Mouse (Mus musculus) embryonic facial prominence, embryonic 15.5 days (tissue): ENCODE results near the gene Itprip. TPM values are rescaled to one million over a fixed set of nuclear protein-coding genes. Genes with fewer than 3 reads are reported as not detected.

Source experiments
- ATAC-seq: fragments of 200-750 bp; cut with Nextera tagmentation; 2 replicates; pipeline ENCODE4 v1.8.0; 2017; ENCODE audit warnings: low read depth, moderate TSS enrichment; ENCODE audit not compliant: insufficient number of reproducible peaks, low FRiP score, low TSS enrichment
- H3K27ac ChIP-seq: fragments of 300-500 bp; sonication (generic); replicated peaks from 2 replicates; pipeline ENCODE4 v1.5.1; 2015; ENCODE audit warnings: mild to moderate bottlenecking, inconsistent platforms
- H3K27me3 ChIP-seq: fragments of 300-500 bp; sonication (generic); 2 replicates; pipeline ENCODE4 v1.6.1; 2015; ENCODE audit warnings: inconsistent platforms
- H3K36me3 ChIP-seq: fragments of 300-500 bp; sonication (generic); 2 replicates; pipeline ENCODE4 v1.6.1; 2015; ENCODE audit warnings: mild to moderate bottlenecking, inconsistent platforms
- H3K4me1 ChIP-seq: fragments of 300-500 bp; sonication (generic); 2 replicates; pipeline ENCODE4 v1.6.1; 2015; ENCODE audit warnings: inconsistent platforms
- H3K4me2 ChIP-seq: fragments of 300-500 bp; sonication (generic); replicated peaks from 2 replicates; pipeline ENCODE4 v1.6.1; 2015; ENCODE audit warnings: mild to moderate bottlenecking, inconsistent platforms
- H3K4me3 ChIP-seq: fragments of 300-500 bp; sonication (generic); replicated peaks from 2 replicates; pipeline ENCODE4 v1.5.1; 2015; ENCODE audit warnings: mild to moderate bottlenecking, inconsistent platforms
- H3K9ac ChIP-seq: fragments of 300-500 bp; sonication (generic); 2 replicates; pipeline ENCODE4 v1.6.1; 2015; ENCODE audit warnings: inconsistent platforms
- H3K9me3 ChIP-seq: fragments of 300-500 bp; sonication (generic); replicated peaks from 2 replicates; pipeline ENCODE4 v1.6.1; 2016; ENCODE audit warnings: inconsistent platforms
- WGBS: fragments of 180-500 bp; shearing (Covaris S2); methylation state at CpG from one replicate; pipeline ENCODE4 v1.1.7; 2015; 5-methylcytosine and 5-hydroxymethylcytosine counted together
- polyA plus RNA-seq: library from polyadenylated mRNA; unstranded; fragments of >200 nt; fragmentation: Nextera tagmentation; extraction: Ambion mirVana; gene quantifications from 2 replicates; pipeline ENCODE4 v1.2.1, GENCODE M21; 2015

Itprip gene
- polyA plus RNA-seq, 1 experiment from 2014 or later = 20.6 TPM

DNA sequence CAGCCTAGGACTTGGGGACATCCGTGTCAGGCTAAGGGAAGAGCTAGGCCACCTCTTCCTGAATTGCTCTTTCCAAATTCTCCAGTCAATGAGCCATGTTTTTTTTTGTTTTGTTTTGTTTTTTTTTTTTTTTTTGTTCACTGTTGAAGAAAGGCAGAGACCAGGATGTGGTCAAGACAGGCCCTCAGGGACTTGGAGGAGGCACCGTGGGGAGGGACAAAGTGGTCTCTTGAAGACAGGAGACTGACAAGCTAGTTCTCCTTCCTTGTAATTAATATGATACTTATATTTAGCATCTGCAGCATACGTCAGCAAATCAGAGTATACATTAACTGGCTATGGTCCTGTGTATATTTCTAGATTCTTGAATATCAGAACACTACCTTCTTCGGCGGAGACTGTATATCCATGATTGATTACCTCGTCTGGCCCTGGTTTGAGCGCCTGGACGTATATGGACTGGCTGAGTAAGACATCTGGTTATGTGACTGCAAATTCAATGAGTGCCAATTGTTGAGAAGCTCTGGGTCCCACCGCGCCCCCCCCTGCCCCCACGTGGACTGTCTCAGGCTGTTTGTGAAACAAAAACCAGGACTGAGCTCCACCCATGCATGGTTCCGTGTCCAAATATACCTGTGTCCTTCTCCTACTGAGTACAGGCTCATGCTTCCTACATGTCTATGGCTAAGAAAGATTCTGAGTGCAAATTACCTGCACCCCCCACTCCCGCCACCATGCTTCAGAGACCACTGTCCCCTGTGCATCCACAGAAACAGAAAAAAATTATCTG lies 34.6 kb downstream of the Itprip start:
- Histone ChIP-seq H3K4me1 (0 out of 2 replicates have a peak, but pooled peaks cover 6% of the 10 kb centered on the region), H3K4me3 (no peak overlapping the region), H3K27ac (no peak overlapping the region), H3K4me2 (no peak overlapping the region), H3K27me3 (no peaks in the 10 kb centered on the region; the same call in 1 of the 2 replicates), H3K36me3 (no peaks in the 10 kb centered on the region), H3K9me3 (no peaks in the 10 kb centered on the region), H3K9ac (no peak overlapping the region)
- 65% methylated on average over 13 of the region's 13 CpGs for WGBS
- ATAC-seq = no peak

DNA sequence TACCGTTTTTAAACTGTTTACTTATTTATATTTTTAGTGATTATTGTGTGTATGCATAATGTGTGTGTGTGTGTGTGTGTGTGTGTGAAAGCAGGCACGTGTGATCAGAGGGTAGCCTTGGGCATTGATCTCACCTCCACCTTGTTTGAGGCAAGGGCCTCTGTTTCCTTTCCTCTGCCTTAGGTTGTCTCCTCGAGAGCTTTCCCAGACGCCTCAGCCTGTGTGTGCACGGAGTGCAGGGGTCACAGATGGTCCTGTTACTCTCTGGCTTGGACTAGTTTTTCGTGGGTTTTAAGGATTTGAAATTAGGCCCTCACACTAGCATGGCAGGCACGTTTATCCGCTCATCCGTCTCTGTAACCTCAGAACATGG lies 36.2 kb downstream of the Itprip start:
- Histone ChIP-seq H3K9ac (no peak overlapping the region), H3K27ac (no peak overlapping the region), H3K4me3 (no peak overlapping the region), H3K4me1 (0 out of 2 replicates have a peak, but pooled peaks cover 6% of the 10 kb centered on the region), H3K36me3 (no peaks in the 10 kb centered on the region), H3K4me2 (no peak overlapping the region), H3K27me3 (no peaks in the 10 kb centered on the region; the same call in 1 of the 2 replicates), H3K9me3 (no peaks in the 10 kb centered on the region)
- WGBS = 42% methylated on average over 9 of the region's 9 CpGs
- 0 out of 2 replicates have a peak, but pooled peaks have one; percentile 21 for ATAC-seq

DNA sequence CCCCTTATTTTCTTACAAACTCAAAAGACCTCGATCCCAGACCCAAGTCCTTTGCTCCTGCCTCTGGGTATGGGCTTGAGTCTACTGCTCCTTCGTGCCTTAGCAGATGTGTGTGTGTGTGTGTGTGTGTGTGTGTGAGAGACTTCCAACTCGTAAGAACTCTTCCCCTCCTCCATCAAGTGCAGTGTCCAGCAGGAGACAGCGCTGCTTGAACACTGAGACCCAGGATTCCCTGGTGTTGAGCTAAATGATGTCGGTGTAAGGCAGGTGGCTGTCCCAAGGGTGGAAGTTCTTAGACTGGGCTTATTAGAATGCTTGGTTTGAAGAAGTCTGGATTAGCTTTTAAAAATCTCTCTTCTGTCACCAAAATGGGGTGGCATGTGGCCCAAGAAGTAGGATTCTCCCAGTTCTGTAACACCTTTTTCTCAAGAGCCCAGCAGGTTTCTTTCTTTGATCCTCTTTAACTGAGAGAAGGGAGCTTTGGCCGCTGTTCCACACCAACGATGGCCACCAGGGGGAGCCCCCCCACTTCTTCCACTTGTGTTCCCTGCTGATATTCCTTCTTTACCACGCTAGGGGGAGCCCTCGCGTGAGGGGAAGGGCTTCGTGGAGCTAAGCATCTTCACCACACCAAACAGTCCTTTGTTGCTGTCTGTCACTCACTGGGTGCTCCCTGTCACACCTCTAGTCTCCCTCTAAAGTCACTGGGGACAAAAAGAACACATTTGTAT lies 36.8 kb downstream of the Itprip start:
- 27% methylated on average over 11 of the region's 11 CpGs for WGBS
- ATAC-seq = 0 out of 2 replicates have a peak, but pooled peaks have one; percentile 44
- Histone ChIP-seq H3K27ac (no peak overlapping the region), H3K4me1 (0 out of 2 replicates have a peak, but pooled peaks cover 6% of the 10 kb centered on the region), H3K36me3 (no peaks in the 10 kb centered on the region), H3K4me2 (no peak overlapping the region), H3K27me3 (no peaks in the 10 kb centered on the region; the same call in 1 of the 2 replicates), H3K9me3 (no peaks in the 10 kb centered on the region), H3K4me3 (no peak overlapping the region), H3K9ac (no peak overlapping the region)

DNA sequence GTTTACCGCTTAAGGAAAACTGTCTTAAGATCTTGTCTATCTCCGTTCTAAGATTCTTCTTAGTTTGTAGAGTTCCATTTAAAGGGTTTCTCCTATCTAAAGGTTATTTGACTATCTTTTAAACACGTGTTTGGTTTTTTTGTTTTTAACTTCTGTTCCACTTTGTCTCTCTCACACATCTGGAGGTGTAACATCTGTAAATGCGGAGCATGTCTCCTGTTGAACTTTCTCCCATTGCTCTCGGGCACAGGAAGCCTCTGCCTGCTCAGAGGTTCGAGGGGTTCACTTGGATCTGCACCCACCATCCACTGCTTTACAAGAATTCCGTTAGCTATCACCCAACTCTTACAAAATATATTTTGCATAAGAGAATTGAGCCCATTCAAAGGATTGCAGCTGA lies 37.6 kb downstream of the Itprip start:
- no peak for ATAC-seq
- 0 out of 2 replicates have a peak, but pooled peaks cover 6% of the 10 kb centered on the region for H3K4me1 ChIP-seq
- no peak overlapping the region for H3K4me3 ChIP-seq
- no peak overlapping the region for H3K9ac ChIP-seq
- no peak overlapping the region for H3K27ac ChIP-seq
- no peaks in the 10 kb centered on the region for H3K36me3 ChIP-seq
- WGBS = 75% methylated on average over 7 of the region's 7 CpGs
- no peaks in the 10 kb centered on the region for H3K9me3 ChIP-seq
- H3K27me3 ChIP-seq = no peaks in the 10 kb centered on the region
- no peak overlapping the region for H3K4me2 ChIP-seq

DNA sequence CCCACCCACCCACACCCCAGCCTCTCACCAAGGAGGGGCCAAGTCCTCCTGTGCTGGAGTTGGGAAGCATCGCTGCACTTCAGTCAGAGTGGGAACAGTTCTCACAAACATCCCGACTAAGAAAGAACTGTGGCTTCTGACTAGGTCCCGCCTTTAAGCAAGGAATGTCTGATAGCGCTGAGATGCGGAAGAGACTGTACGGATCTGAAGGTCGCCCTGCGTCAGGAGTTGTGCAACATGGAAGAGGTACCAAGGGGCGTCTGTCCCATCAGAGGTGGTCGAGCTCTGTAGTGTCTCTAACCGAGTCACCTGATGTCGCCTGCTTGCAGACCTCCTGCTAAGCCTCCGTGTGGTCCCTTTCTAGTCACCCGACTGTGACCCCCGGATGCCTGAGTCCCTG lies 42.8 kb downstream of the Itprip start:
- no peak overlapping the region for H3K4me3 ChIP-seq

DNA sequence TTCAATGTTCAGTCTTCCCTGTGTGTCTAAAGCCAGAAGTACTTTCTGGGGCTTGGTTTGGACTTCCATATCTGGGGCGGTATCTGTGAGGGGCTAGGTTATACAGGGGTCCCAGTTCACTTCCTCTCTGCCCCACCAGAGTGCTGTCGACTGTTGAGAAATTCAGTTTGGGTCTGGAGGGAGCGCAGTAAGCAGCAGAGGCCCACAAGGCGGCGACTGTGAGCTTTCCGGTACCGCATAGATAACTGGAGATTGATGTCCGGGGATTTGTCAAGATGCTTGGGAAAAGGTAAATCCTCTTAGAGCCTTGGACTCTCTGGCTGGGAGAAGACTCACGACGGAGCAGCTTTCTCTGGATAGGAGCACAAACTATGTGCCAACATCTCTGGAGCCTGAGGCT lies 47.6 kb downstream of the Itprip start:
- 28% methylated on average over 10 of the region's 10 CpGs for WGBS
- H3K9ac ChIP-seq = no peak overlapping the region
- H3K4me1 ChIP-seq = 0 out of 2 replicates have a peak, but pooled peaks cover 4% of the 10 kb centered on the region
- no peak for ATAC-seq
- H3K4me3 ChIP-seq = no peak overlapping the region
- H3K36me3 ChIP-seq = no peaks in the 10 kb centered on the region
- H3K9me3 ChIP-seq = no peaks in the 10 kb centered on the region
- no peak overlapping the region for H3K4me2 ChIP-seq
- H3K27me3 ChIP-seq = no peaks in the 10 kb centered on the region
- H3K27ac ChIP-seq = no peak overlapping the region

More for the DNA sequence above, 42.8 kb downstream of the Itprip start:
- no peak overlapping the region for H3K4me2 ChIP-seq
- H3K27me3 ChIP-seq = no peaks in the 10 kb centered on the region
- H3K9ac ChIP-seq = no peak overlapping the region
- ATAC-seq = no peak
- H3K27ac ChIP-seq = no peak overlapping the region
- WGBS = 71% methylated on average over 15 of the region's 15 CpGs
- H3K36me3 ChIP-seq = no peaks in the 10 kb centered on the region
- no peaks in the 10 kb centered on the region for H3K9me3 ChIP-seq
- 0 out of 2 replicates have a peak, but pooled peaks cover 4% of the 10 kb centered on the region for H3K4me1 ChIP-seq

DNA sequence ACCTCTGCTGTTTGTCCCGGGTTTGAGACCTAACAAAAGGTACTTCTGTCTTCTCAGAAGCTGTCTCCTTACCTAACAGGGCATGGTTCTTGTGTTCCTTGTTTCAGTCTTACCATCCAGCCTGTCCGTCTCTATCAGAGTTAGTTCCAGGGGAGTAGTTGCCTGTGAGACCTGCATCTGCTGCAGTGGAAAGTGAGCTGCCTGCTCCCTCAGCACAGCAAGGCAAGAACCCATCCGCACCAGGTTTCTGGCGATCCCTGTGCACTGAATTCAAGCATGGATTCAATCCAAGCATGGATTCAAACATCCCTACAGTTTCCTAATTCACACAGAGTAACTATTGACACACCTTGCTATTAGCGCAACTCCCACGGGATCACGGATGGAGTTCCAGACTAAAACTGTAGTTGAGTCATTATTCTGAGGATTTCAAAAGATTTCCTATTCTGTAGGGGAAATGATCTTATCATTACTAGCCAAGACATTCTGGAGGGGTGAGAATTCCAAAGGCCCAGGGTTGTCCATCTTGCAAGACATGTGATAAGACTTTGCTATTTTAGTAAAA lies 48.9 kb downstream of the Itprip start:
- H3K4me1 ChIP-seq = peaks cover 8% of the 10 kb centered on the region; the same call in 1 of the 2 replicates
- no peak for ATAC-seq
- no peak overlapping the region for H3K4me3 ChIP-seq
- 63% methylated on average over 7 of the region's 7 CpGs for WGBS
- H3K4me2 ChIP-seq = no peak overlapping the region
- H3K9ac ChIP-seq = no peak overlapping the region
- H3K36me3 ChIP-seq = no peaks in the 10 kb centered on the region
- no peaks in the 10 kb centered on the region for H3K9me3 ChIP-seq
- no peak overlapping the region for H3K27ac ChIP-seq
- H3K27me3 ChIP-seq = no peaks in the 10 kb centered on the region

DNA sequence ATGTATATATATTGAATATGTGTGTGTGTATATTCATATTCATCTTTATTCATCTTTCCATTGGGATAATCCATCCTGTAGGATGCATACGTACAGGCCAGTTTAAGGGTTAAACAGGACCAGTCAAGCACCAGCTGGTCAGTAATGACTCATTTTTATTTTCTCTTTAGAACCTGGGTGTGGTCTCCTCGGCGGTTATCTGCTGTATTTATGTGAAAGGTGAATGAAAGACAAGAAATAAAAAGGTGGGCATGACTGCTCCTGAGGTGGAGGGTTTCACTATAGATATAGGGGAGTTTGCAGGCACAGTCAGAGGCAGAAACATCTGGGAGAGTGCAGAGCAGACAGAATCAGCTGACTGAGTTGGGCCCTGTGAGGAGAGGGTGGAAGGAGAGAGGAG lies 49.6 kb downstream of the Itprip start:
- Histone ChIP-seq H3K36me3 (no peaks in the 10 kb centered on the region), H3K9ac (no peak overlapping the region), H3K4me1 (peaks cover 8% of the 10 kb centered on the region; the same call in 1 of the 2 replicates), H3K4me2 (no peak overlapping the region), H3K9me3 (no peaks in the 10 kb centered on the region), H3K27me3 (no peaks in the 10 kb centered on the region), H3K4me3 (no peak overlapping the region), H3K27ac (no peak overlapping the region)
- WGBS = 52% methylated on average over 3 of the region's 3 CpGs
- no peak for ATAC-seq

DNA sequence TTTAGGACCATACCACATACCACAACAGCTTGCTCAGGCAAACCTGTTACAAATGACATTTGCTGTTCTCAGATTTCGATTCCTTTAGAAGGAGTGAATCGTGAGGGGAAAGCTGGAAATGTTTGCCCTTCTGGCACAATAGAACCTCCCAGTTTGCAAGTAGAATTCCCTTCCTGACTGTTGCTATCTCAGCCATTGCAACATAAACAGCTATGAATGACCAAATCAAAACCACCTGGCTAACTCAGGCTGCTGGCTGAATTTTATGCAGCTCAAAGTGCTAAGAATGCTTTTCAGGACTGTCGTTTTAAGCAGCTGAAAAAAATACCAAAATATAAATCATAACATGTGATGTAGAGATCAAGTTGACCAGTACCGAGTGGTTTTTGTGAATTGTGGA lies 50.1 kb downstream of the Itprip start:
- H3K27ac ChIP-seq = no peak overlapping the region
- no peaks in the 10 kb centered on the region for H3K9me3 ChIP-seq
- WGBS = 23% methylated on average over 4 of the region's 4 CpGs
- no peak overlapping the region for H3K4me3 ChIP-seq
- H3K4me2 ChIP-seq = no peak overlapping the region
- peaks cover 8% of the 10 kb centered on the region; the same call in 1 of the 2 replicates for H3K4me1 ChIP-seq
- ATAC-seq = no peak
- 0 out of 2 replicates have a peak, but pooled peaks cover 3% of the 10 kb centered on the region for H3K36me3 ChIP-seq
- H3K9ac ChIP-seq = no peak overlapping the region
- H3K27me3 ChIP-seq = no peaks in the 10 kb centered on the region

DNA sequence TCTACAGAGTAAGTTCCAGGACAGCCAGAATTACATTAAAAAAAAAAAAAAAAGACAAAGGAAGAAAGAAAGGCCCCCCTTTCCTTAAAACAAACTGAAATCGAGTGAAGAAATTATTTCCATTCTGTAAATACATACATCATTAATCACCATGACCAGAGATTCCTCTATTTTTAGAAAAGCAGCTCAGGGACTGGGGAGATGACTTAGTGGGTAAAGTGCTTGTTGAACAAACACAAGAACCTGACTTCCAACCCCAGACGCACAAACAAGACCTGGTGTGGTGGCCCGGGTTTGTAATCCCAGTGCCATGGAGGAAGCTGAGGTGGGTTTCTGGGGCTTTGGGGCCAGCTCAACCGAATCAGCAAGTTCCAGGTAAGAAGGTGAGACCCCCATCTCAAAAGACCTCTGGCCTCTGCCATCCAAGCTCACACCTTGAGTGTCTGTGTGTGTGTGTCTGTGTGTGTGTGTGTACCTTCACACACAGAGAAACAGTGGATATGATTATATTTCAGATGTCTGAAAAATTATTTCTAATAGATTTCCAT lies 51.4 kb downstream of the Itprip start:
- Histone ChIP-seq H3K4me2 (no peak overlapping the region), H3K9me3 (no peaks in the 10 kb centered on the region), H3K9ac (no peak overlapping the region), H3K4me3 (no peak overlapping the region), H3K36me3 (peaks cover 12% of the 10 kb centered on the region), H3K27me3 (no peaks in the 10 kb centered on the region), H3K27ac (no peak overlapping the region), H3K4me1 (peaks cover 8% of the 10 kb centered on the region; the same call in 1 of the 2 replicates)
- 72% methylated on average over 4 of the region's 4 CpGs for WGBS
- no peak for ATAC-seq
